ENCODE assay signal across 19 mouse cellular contexts in the genomic region with DNA sequence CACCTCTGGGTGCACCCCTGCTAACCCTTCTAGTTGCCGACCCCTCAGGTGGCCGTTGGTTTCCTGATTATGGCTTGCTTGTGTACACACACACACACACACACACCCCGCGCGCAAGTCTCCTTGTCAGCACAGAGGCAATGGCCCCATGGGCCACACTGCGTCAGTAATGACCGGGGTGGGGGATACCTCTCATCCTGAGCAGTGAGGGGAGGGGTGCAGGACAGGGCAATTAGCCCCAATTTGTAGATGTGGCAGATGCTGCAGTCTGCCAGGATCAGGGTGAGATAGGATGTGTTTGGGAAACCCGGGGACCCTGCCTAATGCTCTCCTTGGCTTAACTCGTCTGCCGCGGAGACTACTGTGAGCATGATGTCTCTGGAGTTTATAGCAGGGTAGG. TPM values are rescaled to one million over a fixed set of nuclear protein-coding genes. Genes with fewer than 3 reads are reported as not detected.
DNase-seq lines count a peak whose midpoint lies in the region; ATAC-seq and TF ChIP-seq lines count a peak whose summit lies in the region.
"Had no signal": no experiment of that assay in that cellular context is flagged by ENCODE, and none has a peak within 500 bp of the region (broad histone marks: within the 10 kb centered on the region; RNA-seq: fewer than 3 reads in every experiment).

No protein-coding gene starts in this region.

- ATAC-seq in hindbrain, embryonic 12.5 days (ENCODE audit: low FRiP score) = peak; percentile 15; the same call in 1 of the 2 replicates
- no peak for ATAC-seq in hindbrain, embryonic 14.5 days (ENCODE audit: low FRiP score)
- no peak for ATAC-seq in liver, embryonic 12.5 days
- ATAC-seq in liver, postnatal 0 days = no peak
- ATAC-seq in liver, embryonic 13.5 days (ENCODE audit: low read depth) = no peak
- ATAC-seq: forebrain, embryonic 13.5 days had no signal

- peaks cover 21% of the 10 kb centered on the region for H3K27me3 ChIP-seq in hindbrain, embryonic 12.5 days
- H3K27me3 ChIP-seq in hindbrain, embryonic 14.5 days (ENCODE audit: control insufficient read depth, insufficient read depth, low read length) = peaks cover 4% of the 10 kb centered on the region; the same call in 1 of the 2 replicates
- peaks cover 4% of the 10 kb centered on the region; the same call in 1 of the 2 replicates for H3K27me3 ChIP-seq in liver, embryonic 12.5 days (replicated peaks)
- peaks cover 8% of the 10 kb centered on the region for H3K27me3 ChIP-seq in liver, postnatal 0 days (ENCODE audit: insufficient read depth, low read length)
- no peaks in the 10 kb centered on the region for H3K27me3 ChIP-seq in CH12.LX (replicated peaks)
- peaks cover 3% of the 10 kb centered on the region for H3K27me3 ChIP-seq in liver, embryonic 13.5 days

- 67% methylated on average over 11 of the region's 11 CpGs for WGBS in hindbrain, embryonic 12.5 days
- 64% methylated on average over 11 of the region's 11 CpGs for WGBS in hindbrain, embryonic 14.5 days
- 58% methylated on average over 11 of the region's 11 CpGs for WGBS in liver, embryonic 12.5 days (ENCODE audit: insufficient replicate concordance)
- 65% methylated on average over 11 of the region's 11 CpGs for WGBS in liver, postnatal 0 days (ENCODE audit: insufficient replicate concordance)
- 61% methylated on average over 11 of the region's 11 CpGs for WGBS in liver, embryonic 13.5 days (ENCODE audit: insufficient replicate concordance)

- H3K4me2 ChIP-seq in hindbrain, embryonic 12.5 days (replicated peaks) = no peak overlapping the region
- H3K4me2 ChIP-seq in hindbrain, embryonic 14.5 days (replicated peaks) = no peak overlapping the region
- peak overlapping the region; percentile 17; the same call in 1 of the 2 replicates for H3K4me2 ChIP-seq in liver, embryonic 12.5 days
- no peak overlapping the region for H3K4me2 ChIP-seq in liver, postnatal 0 days (ENCODE audit: low read depth, low read length)
- no peak overlapping the region for H3K4me2 ChIP-seq in CH12.LX (ENCODE audit: insufficient read depth, low read depth, poor library complexity, severe bottlenecking)
- H3K4me2 ChIP-seq in liver, embryonic 13.5 days = no peak overlapping the region
- H3K4me2 ChIP-seq: forebrain, embryonic 13.5 days; neural tube, embryonic 13.5 days had no signal

- H3K36me3 ChIP-seq in hindbrain, embryonic 12.5 days = peaks cover 47% of the 10 kb centered on the region
- peaks cover 50% of the 10 kb centered on the region for H3K36me3 ChIP-seq in hindbrain, embryonic 14.5 days (replicated peaks; ENCODE audit: control insufficient read depth, insufficient read depth)
- H3K36me3 ChIP-seq in liver, embryonic 12.5 days = peaks cover 75% of the 10 kb centered on the region
- H3K36me3 ChIP-seq in liver, postnatal 0 days (replicated peaks; ENCODE audit: insufficient read depth, low read length) = peaks cover 63% of the 10 kb centered on the region
- peaks cover 50 to 73% of the 10 kb centered on the region in 2 experiments for H3K36me3 ChIP-seq in CH12.LX (replicated peaks in 1 of 2; ENCODE audit: control insufficient read depth in 1 of 2, insufficient read depth in 1 of 2, low read length in 1 of 2)
- peaks cover 74% of the 10 kb centered on the region for H3K36me3 ChIP-seq in liver, embryonic 13.5 days

- in situ Hi-C loops in CH12.LX (cut with MboI; ENCODE audit: low pct_ligation_motif_present, low pct_unique_long_range_greater_than_20kb, low sequenced_read_pairs) = no loop called here

- dilution Hi-C loops in CH12.LX (cut with MboI; ENCODE audit: extremely low pct_ligation_motif_present, extremely low pct_unique_long_range_greater_than_20kb, low sequenced_read_pairs) = no loop called here

- H3K9me3 ChIP-seq in hindbrain, embryonic 12.5 days (replicated peaks) = no peaks in the 10 kb centered on the region
- no peaks in the 10 kb centered on the region for H3K9me3 ChIP-seq in hindbrain, embryonic 14.5 days (ENCODE audit: control insufficient read depth, low read length)
- no peaks in the 10 kb centered on the region for H3K9me3 ChIP-seq in liver, embryonic 12.5 days (replicated peaks)
- H3K9me3 ChIP-seq in liver, postnatal 0 days (ENCODE audit: low read length) = no peaks in the 10 kb centered on the region
- no peaks in the 10 kb centered on the region for H3K9me3 ChIP-seq in CH12.LX (replicated peaks; ENCODE audit: low read length)
- no peaks in the 10 kb centered on the region for H3K9me3 ChIP-seq in liver, embryonic 13.5 days (replicated peaks)
- H3K9me3 ChIP-seq: forebrain, embryonic 13.5 days; neural tube, embryonic 13.5 days had no signal

- H3K4me3 ChIP-seq in hindbrain, embryonic 12.5 days = no peak overlapping the region
- no peak overlapping the region for H3K4me3 ChIP-seq in hindbrain, embryonic 14.5 days (replicated peaks; ENCODE audit: low read length)
- H3K4me3 ChIP-seq in liver, embryonic 12.5 days = no peak overlapping the region
- no peak overlapping the region for H3K4me3 ChIP-seq in liver, postnatal 0 days (ENCODE audit: low read depth, low read length)
- no peak overlapping the region for H3K4me3 ChIP-seq in CH12.LX (replicated peaks in 1 of 3; ENCODE audit: low read depth in 2 of 3, low read length in 2 of 3, poor library complexity in 1 of 3)
- H3K4me3 ChIP-seq in liver, embryonic 13.5 days (replicated peaks) = no peak overlapping the region
- H3K4me3 ChIP-seq: forebrain, embryonic 13.5 days; neural tube, embryonic 13.5 days had no signal

- TF ChIP-seq RAD21 in CH12.LX (IDR thresholded peaks at IDR 0.05; ENCODE audit: low read depth, low read length) = no peak

- TF ChIP-seq EP300 in liver, postnatal 0 days (IDR thresholded peaks at IDR 0.05; ENCODE audit: low read depth) = no peak
- no peak for TF ChIP-seq EP300 in CH12.LX (IDR thresholded peaks at IDR 0.05; ENCODE audit: low read length)

- H3K9ac ChIP-seq in hindbrain, embryonic 12.5 days = no peak overlapping the region
- no peak overlapping the region for H3K9ac ChIP-seq in hindbrain, embryonic 14.5 days
- peak overlapping the region; percentile 75; the same call in 1 of the 2 replicates for H3K9ac ChIP-seq in liver, embryonic 12.5 days
- no peak overlapping the region for H3K9ac ChIP-seq in liver, postnatal 0 days (replicated peaks)
- H3K9ac ChIP-seq in CH12.LX (ENCODE audit: insufficient read depth, low read depth) = no peak overlapping the region
- H3K9ac ChIP-seq in liver, embryonic 13.5 days = peak overlapping the region; percentile 79
- H3K9ac ChIP-seq: forebrain, embryonic 13.5 days; neural tube, embryonic 13.5 days had no signal

- TF ChIP-seq CTCF in liver, postnatal 0 days (IDR thresholded peaks at IDR 0.05; ENCODE audit: low read depth) = no peak
- no peak for TF ChIP-seq CTCF in CH12.LX (conservative IDR thresholded peaks at IDR 0.05 in 1 of 2, IDR thresholded peaks at IDR 0.05 in 1 of 2; ENCODE audit: low read depth in 2 of 2, low read length in 2 of 2)

- no peak overlapping the region for H3K27ac ChIP-seq in hindbrain, embryonic 12.5 days
- no peak overlapping the region for H3K27ac ChIP-seq in hindbrain, embryonic 14.5 days
- peak overlapping the region; percentile 98 for H3K27ac ChIP-seq in liver, embryonic 12.5 days
- H3K27ac ChIP-seq in liver, postnatal 0 days (ENCODE audit: low read depth) = no peak overlapping the region
- no peak overlapping the region for H3K27ac ChIP-seq in CH12.LX (ENCODE audit: insufficient read depth, low read depth)
- peak overlapping the region; percentile 98 for H3K27ac ChIP-seq in liver, embryonic 13.5 days
- H3K27ac ChIP-seq: forebrain, embryonic 13.5 days had no signal

- DNase-seq in hindbrain, embryonic 14.5 days (ENCODE audit: low spot score) = no peak
- DNase-seq in liver, postnatal 0 days = no peak
- DNase-seq in CH12.LX (ENCODE audit: extremely low read depth) = no peak
- no peak for DNase-seq in liver, embryonic 13.5 days
- no peak for DNase-seq in adipocyte (ENCODE audit: low spot score)
- DNase-seq: adrenal gland, postnatal 10 days; cerebellum, adult 18-20 months; heart, adult 18-20 months; heart, postnatal 10 days; kidney, adult 8-10 months; layer of hippocampus, postnatal 36 days; lung, postnatal 14 days; right cerebral cortex, postnatal 4 days; thymus, adult 2 months had no signal

- H3K4me1 ChIP-seq in hindbrain, embryonic 12.5 days = peaks cover 17% of the 10 kb centered on the region
- peaks cover 13% of the 10 kb centered on the region; the same call in 1 of the 2 replicates for H3K4me1 ChIP-seq in hindbrain, embryonic 14.5 days (replicated peaks; ENCODE audit: control insufficient read depth, insufficient read depth, low read length)
- H3K4me1 ChIP-seq in liver, embryonic 12.5 days = peaks cover 62% of the 10 kb centered on the region
- H3K4me1 ChIP-seq in liver, postnatal 0 days (ENCODE audit: insufficient read depth) = peaks cover 20% of the 10 kb centered on the region
- peaks cover 3 to 21% of the 10 kb centered on the region in 2 experiments; a peak in 3 of 4 replicates for H3K4me1 ChIP-seq in CH12.LX (ENCODE audit: control insufficient read depth in 1 of 2, insufficient read depth in 2 of 2)
- peaks cover 74% of the 10 kb centered on the region for H3K4me1 ChIP-seq in liver, embryonic 13.5 days (replicated peaks)

- no peak; the same call in 1 of the 2 replicates for TF ChIP-seq POLR2A in CH12.LX (IDR thresholded peaks at IDR 0.05; ENCODE audit: low read depth, low read length)

- no peaks in the 10 kb centered on the region for H3K79me2 ChIP-seq in CH12.LX (replicated peaks; ENCODE audit: control insufficient read depth, extremely low read depth, insufficient read depth, poor library complexity, severe bottlenecking)

RNA-seq across cellular contexts. Expression of gene Samd11, which starts 5.9 kb away (rescaled TPM):
- 3.0 and 3.9 TPM in 2 replicates for polyA plus RNA-seq in hindbrain, embryonic 12.5 days (2016; fragmentation: Nextera tagmentation; extraction: Ambion mirVana)
- polyA plus RNA-seq in hindbrain, embryonic 14.5 days (2014; fragmentation: Nextera tagmentation; extraction: Ambion mirVana) = 1.8 and 2.2 TPM in 2 replicates
- 26.8 and 28.4 TPM in 2 replicates for polyA plus RNA-seq in liver, embryonic 12.5 days (2016; fragmentation: Nextera tagmentation; extraction: Ambion mirVana)
- 9.7 and 10.3 TPM in 2 replicates for polyA plus RNA-seq in liver, postnatal 0 days (2015; fragmentation: Nextera tagmentation; extraction: Ambion mirVana)
- total RNA-seq in CH12.LX (2012; rRNA removed) (3.5 and 4.1 TPM in 2 replicates), CH12.LX (2014; rRNA removed) (not detected in 2 replicates)
- 0.18 and 0.47 TPM in 2 replicates for polyA plus RNA-seq in CH12.LX (2012; ENCODE audit: insufficient read length, low read depth)
- polyA plus RNA-seq in liver, embryonic 13.5 days (2015; fragmentation: Nextera tagmentation; extraction: Ambion mirVana) = 25.7 and 27.9 TPM in 2 replicates
- total RNA-seq: gastrocnemius, adult 8-10 months; heart, adult 18-20 months had no signal

RNA-seq across cellular contexts. Expression of gene Noc2l, which starts 13.8 kb away (rescaled TPM):
- 71.1 and 76.7 TPM in 2 replicates for polyA plus RNA-seq in hindbrain, embryonic 12.5 days (2016; fragmentation: Nextera tagmentation; extraction: Ambion mirVana)
- polyA plus RNA-seq in hindbrain, embryonic 14.5 days (2014; fragmentation: Nextera tagmentation; extraction: Ambion mirVana) = 47.9 and 49.5 TPM in 2 replicates
- polyA plus RNA-seq in liver, embryonic 12.5 days (2016; fragmentation: Nextera tagmentation; extraction: Ambion mirVana) = 125 and 130 TPM in 2 replicates
- 20.5 and 22.3 TPM in 2 replicates for polyA plus RNA-seq in liver, postnatal 0 days (2015; fragmentation: Nextera tagmentation; extraction: Ambion mirVana)
- total RNA-seq in CH12.LX (2012; rRNA removed) (197 and 200 TPM in 2 replicates), CH12.LX (2014; rRNA removed) (157 and 173 TPM in 2 replicates)
- 244 and 265 TPM in 2 replicates for polyA plus RNA-seq in CH12.LX (2012; ENCODE audit: insufficient read length, low read depth)
- polyA plus RNA-seq in liver, embryonic 13.5 days (2015; fragmentation: Nextera tagmentation; extraction: Ambion mirVana) = 69.0 and 73.9 TPM in 2 replicates

RNA-seq across cellular contexts. Expression of gene Plekhn1, which starts 14.9 kb away (rescaled TPM):
- 29.0 and 30.5 TPM in 2 replicates for polyA plus RNA-seq in hindbrain, embryonic 12.5 days (2016; fragmentation: Nextera tagmentation; extraction: Ambion mirVana)
- 28.6 and 28.7 TPM in 2 replicates for polyA plus RNA-seq in hindbrain, embryonic 14.5 days (2014; fragmentation: Nextera tagmentation; extraction: Ambion mirVana)
- polyA plus RNA-seq in liver, embryonic 12.5 days (2016; fragmentation: Nextera tagmentation; extraction: Ambion mirVana) = 7.2 TPM in 2 replicates
- polyA plus RNA-seq in liver, postnatal 0 days (2015; fragmentation: Nextera tagmentation; extraction: Ambion mirVana) = 2.0 and 2.3 TPM in 2 replicates
- total RNA-seq in CH12.LX (2012; rRNA removed) (8.2 and 9.7 TPM in 2 replicates), CH12.LX (2014; rRNA removed) (3.3 TPM in 2 replicates)
- 6.5 and 7.2 TPM in 2 replicates for polyA plus RNA-seq in CH12.LX (2012; ENCODE audit: insufficient read length, low read depth)
- 4.0 and 4.1 TPM in 2 replicates for polyA plus RNA-seq in liver, embryonic 13.5 days (2015; fragmentation: Nextera tagmentation; extraction: Ambion mirVana)

RNA-seq across cellular contexts. Expression of gene Perm1, which starts 33.9 kb away (rescaled TPM):
- 2.3 and 2.6 TPM in 2 replicates for polyA plus RNA-seq in hindbrain, embryonic 12.5 days (2016; fragmentation: Nextera tagmentation; extraction: Ambion mirVana)
- 1.9 and 2.2 TPM in 2 replicates for polyA plus RNA-seq in hindbrain, embryonic 14.5 days (2014; fragmentation: Nextera tagmentation; extraction: Ambion mirVana)
- polyA plus RNA-seq in liver, embryonic 12.5 days (2016; fragmentation: Nextera tagmentation; extraction: Ambion mirVana) = 0.12 TPM in 2 replicates
- 0.08 and 0.19 TPM in 2 replicates for polyA plus RNA-seq in liver, postnatal 0 days (2015; fragmentation: Nextera tagmentation; extraction: Ambion mirVana)
- 0.04 and 0.08 TPM in 2 replicates for total RNA-seq in CH12.LX (2012; rRNA removed)
- total RNA-seq in CH12.LX (2014; rRNA removed) = not detected in 2 replicates
- 0.43 and 0.50 TPM in 2 replicates for polyA plus RNA-seq in CH12.LX (2012; ENCODE audit: insufficient read length, low read depth)
- polyA plus RNA-seq in liver, embryonic 13.5 days (2015; fragmentation: Nextera tagmentation; extraction: Ambion mirVana) = 0.08 TPM in 1 of 2 replicates, not detected in the other

RNA-seq across cellular contexts. Expression of gene AW011738, which starts 46.5 kb away (rescaled TPM):
- polyA plus RNA-seq in hindbrain, embryonic 12.5 days (2016; fragmentation: Nextera tagmentation; extraction: Ambion mirVana) = 7.0 and 7.6 TPM in 2 replicates
- 0.68 and 1.2 TPM in 2 replicates for polyA plus RNA-seq in hindbrain, embryonic 14.5 days (2014; fragmentation: Nextera tagmentation; extraction: Ambion mirVana)
- polyA plus RNA-seq in liver, embryonic 12.5 days (2016; fragmentation: Nextera tagmentation; extraction: Ambion mirVana) = 1.3 and 1.4 TPM in 2 replicates
- 1.7 and 1.9 TPM in 2 replicates for polyA plus RNA-seq in liver, postnatal 0 days (2015; fragmentation: Nextera tagmentation; extraction: Ambion mirVana)
- 0.80 and 1.6 TPM in 2 replicates for total RNA-seq in CH12.LX (2012; rRNA removed)
- total RNA-seq in CH12.LX (2014; rRNA removed) = 0.15 TPM in 1 of 2 replicates, not detected in the other
- 0.14 and 0.20 TPM in 2 replicates for polyA plus RNA-seq in CH12.LX (2012; ENCODE audit: insufficient read length, low read depth)
- 0.89 and 1.0 TPM in 2 replicates for polyA plus RNA-seq in liver, embryonic 13.5 days (2015; fragmentation: Nextera tagmentation; extraction: Ambion mirVana)

Comparison
In these comparisons a context has a peak if more than half of its experiments do, and no peak if none do; other contexts are left out.
1. H3K27ac ChIP-seq: peak in liver, embryonic 12.5 days (single experiment) and liver, embryonic 13.5 days (single experiment); none in hindbrain, embryonic 12.5 days (single experiment), hindbrain, embryonic 14.5 days (single experiment), liver, postnatal 0 days (single experiment) and CH12.LX (single experiment).
2. H3K9ac ChIP-seq: peak in liver, embryonic 12.5 days (single experiment) and liver, embryonic 13.5 days (single experiment); none in hindbrain, embryonic 12.5 days (single experiment), hindbrain, embryonic 14.5 days (single experiment), liver, postnatal 0 days (single experiment) and CH12.LX (single experiment).